Mouse (Mus musculus): ENCODE data around the gene Ubxn11. TPM values are rescaled to one million over a fixed set of nuclear protein-coding genes. Genes with fewer than 3 reads are reported as not detected.

Ubxn11 gene
- polyA plus RNA-seq, 1 experiment from 2014 or later = 5.8 TPM

DNA sequence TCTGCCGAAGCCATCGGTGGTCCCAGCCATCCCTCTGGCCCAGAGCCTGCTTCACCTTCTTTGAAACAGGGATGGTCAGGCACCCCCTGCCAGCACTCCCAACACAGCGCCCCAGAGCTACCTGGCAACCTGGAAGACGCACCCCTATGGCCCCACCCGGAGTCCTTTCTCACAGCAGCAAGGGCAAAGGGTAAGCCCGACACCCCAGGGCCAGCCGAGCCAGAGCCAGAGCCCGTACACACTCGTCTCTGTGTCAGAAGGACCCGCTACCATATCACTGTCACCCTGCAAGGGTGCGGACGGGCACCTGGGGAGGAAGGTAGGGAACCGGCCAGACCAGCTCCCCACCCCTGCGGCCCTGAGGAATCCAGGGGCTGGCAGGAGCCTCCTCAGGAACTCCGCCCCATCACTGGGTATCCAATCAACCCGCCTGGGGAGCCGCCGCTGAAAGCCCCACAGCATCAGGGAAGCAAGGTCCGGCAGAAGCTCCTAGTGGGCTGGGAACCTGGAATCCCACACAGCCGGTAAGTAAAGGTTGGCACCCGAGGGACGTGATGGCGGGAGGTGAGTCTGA is 36.9 kb upstream of the Ubxn11 start:
- no peak overlapping the region for H3K4me3 ChIP-seq (ENCODE audit: low read depth, low read length)
- no peaks in the 10 kb centered on the region for H3K9me3 ChIP-seq (ENCODE audit: control insufficient read depth, low read length)
- no peak overlapping the region for H3K9ac ChIP-seq (ENCODE audit: low read depth, low read length)
- no peak for ATAC-seq (ENCODE audit: low FRiP score)
- no peaks in the 10 kb centered on the region for H3K36me3 ChIP-seq (ENCODE audit: control insufficient read depth, insufficient read depth, low read length)
- H3K27ac ChIP-seq (ENCODE audit: low read depth, low read length) = no peak overlapping the region
- H3K4me2 ChIP-seq (replicated peaks; ENCODE audit: low read depth, low read length) = no peak overlapping the region
- H3K4me1 ChIP-seq (replicated peaks; ENCODE audit: control insufficient read depth, insufficient read depth, low read length) = no peaks in the 10 kb centered on the region
- H3K27me3 ChIP-seq (ENCODE audit: control insufficient read depth, insufficient read depth, low read length) = peaks cover 6% of the 10 kb centered on the region
- no peak for DNase-seq (ENCODE audit: low spot score)
- WGBS = 22% methylated on average over 23 of the region's 23 CpGs

DNA sequence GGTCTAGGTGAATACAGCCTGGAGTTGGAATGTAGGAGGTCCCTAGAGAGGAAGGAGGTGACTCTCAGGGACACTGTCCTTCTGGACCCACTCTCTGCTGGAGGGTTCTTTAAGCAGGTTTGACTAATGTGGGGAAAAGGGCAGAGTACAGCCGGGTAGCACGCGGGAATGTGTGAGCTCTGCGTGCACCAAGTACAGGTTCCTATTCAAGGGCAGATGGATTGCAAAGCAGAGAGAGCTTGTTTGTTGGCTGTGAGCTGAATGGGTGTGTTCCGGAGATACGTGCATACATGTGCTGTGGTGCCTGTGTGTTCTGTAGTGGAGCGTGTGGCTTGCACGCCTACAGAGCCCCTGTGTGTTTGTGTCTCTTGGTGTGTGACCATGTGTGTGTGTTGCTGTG is 35.0 kb upstream of the Ubxn11 start:
- WGBS = 90% methylated on average over 8 of the region's 8 CpGs
- Histone ChIP-seq H3K36me3 (ENCODE audit: control insufficient read depth, insufficient read depth, low read length) (no peaks in the 10 kb centered on the region), H3K27ac (ENCODE audit: low read depth, low read length) (no peak overlapping the region), H3K4me2 (replicated peaks; ENCODE audit: low read depth, low read length) (no peak overlapping the region), H3K27me3 (ENCODE audit: control insufficient read depth, insufficient read depth, low read length) (peaks cover 6% of the 10 kb centered on the region), H3K9me3 (ENCODE audit: control insufficient read depth, low read length) (no peaks in the 10 kb centered on the region), H3K4me3 (ENCODE audit: low read depth, low read length) (no peak overlapping the region), H3K4me1 (replicated peaks; ENCODE audit: control insufficient read depth, insufficient read depth, low read length) (no peaks in the 10 kb centered on the region), H3K9ac (ENCODE audit: low read depth, low read length) (no peak overlapping the region)
- DNase-seq (ENCODE audit: low spot score) = no peak
- ATAC-seq (ENCODE audit: low FRiP score) = no peak

DNA sequence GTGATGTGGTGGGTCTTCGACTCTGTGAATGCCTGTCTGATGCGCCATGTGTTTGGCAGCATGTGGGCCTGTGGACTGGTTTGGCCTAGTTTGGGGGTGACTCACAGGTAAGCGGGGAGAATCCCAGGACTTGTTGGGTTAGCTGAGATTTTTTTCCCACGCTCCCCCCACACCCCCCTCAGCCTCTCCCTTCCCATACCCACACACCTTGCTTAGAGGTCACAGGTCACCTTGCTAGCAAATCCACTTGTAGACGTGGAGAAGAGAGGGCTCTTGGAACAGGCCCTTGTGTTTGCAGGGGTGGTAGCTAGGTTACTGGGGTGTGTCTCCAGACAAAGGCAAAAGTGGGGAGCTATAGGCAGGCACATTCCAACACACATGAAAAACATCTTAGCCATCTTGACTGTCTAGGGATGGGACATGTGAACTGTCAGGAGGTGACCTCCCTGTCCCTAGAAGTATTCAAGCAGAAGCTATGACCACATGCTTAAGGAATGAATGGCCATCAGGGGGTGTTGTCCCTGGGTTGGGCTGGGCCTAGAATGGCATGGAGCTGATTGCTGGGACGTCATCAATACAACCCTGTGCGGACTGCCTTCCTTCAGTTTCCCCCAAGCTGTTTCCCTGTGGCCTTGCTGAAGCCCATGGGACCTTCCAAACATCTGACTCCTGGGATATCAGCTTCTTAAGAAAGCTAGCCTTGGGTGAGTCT is 34.4 kb upstream of the Ubxn11 start:
- ATAC-seq (ENCODE audit: low FRiP score) = no peak
- no peak overlapping the region for H3K27ac ChIP-seq (ENCODE audit: low read depth, low read length)
- no peaks in the 10 kb centered on the region for H3K4me1 ChIP-seq (replicated peaks; ENCODE audit: control insufficient read depth, insufficient read depth, low read length)
- no peaks in the 10 kb centered on the region for H3K9me3 ChIP-seq (ENCODE audit: control insufficient read depth, low read length)
- WGBS = 84% methylated on average over 7 of the region's 7 CpGs
- no peak for DNase-seq (ENCODE audit: low spot score)
- H3K36me3 ChIP-seq (ENCODE audit: control insufficient read depth, insufficient read depth, low read length) = no peaks in the 10 kb centered on the region
- no peak overlapping the region for H3K4me2 ChIP-seq (replicated peaks; ENCODE audit: low read depth, low read length)
- H3K9ac ChIP-seq (ENCODE audit: low read depth, low read length) = no peak overlapping the region
- H3K27me3 ChIP-seq (ENCODE audit: control insufficient read depth, insufficient read depth, low read length) = peaks cover 6% of the 10 kb centered on the region
- no peak overlapping the region for H3K4me3 ChIP-seq (ENCODE audit: low read depth, low read length)

DNA sequence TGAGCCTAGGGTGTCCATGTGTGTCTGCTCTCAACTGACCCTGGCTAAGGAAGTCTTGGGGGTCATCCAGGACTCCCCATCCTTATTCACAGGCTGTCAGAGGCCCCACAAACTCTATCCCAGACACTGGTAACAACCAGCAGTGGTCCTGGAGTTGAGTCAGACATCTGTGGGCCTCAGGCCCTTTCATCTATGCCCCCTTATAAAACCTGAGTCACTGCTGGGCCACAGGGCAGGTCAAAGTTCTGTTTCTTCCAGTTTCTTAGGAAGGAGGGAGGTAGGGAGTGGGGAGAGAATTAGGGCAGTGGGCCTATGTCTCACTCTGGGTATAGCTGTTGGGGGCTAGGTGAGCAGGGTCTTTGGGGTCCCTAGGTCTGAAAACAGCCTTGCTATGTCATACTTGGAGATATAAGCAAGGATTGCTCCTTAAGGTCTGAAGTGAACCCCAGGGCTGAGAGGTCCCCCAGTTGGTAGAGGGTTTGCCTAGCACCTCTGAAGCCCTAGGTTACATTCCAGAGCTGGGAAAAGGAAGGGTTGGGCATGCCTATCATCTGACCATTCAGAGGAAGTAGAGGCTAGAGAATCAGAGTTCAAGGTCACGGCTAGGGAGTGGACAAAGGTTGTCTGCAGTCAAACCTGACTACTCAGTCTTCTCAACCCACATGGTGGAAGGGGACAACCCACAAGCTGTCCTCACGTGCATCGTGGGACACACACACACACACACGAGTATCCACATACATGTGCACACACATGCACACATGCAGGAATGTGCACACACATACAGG is 33.4 kb upstream of the Ubxn11 start:
- DNase-seq (ENCODE audit: low spot score) = no peak
- Histone ChIP-seq H3K4me1 (replicated peaks; ENCODE audit: control insufficient read depth, insufficient read depth, low read length) (no peaks in the 10 kb centered on the region), H3K4me3 (ENCODE audit: low read depth, low read length) (no peak overlapping the region), H3K9ac (ENCODE audit: low read depth, low read length) (no peak overlapping the region), H3K27me3 (ENCODE audit: control insufficient read depth, insufficient read depth, low read length) (peaks cover 6% of the 10 kb centered on the region), H3K4me2 (replicated peaks; ENCODE audit: low read depth, low read length) (no peak overlapping the region), H3K27ac (ENCODE audit: low read depth, low read length) (no peak overlapping the region), H3K9me3 (ENCODE audit: control insufficient read depth, low read length) (no peaks in the 10 kb centered on the region), H3K36me3 (ENCODE audit: control insufficient read depth, insufficient read depth, low read length) (no peaks in the 10 kb centered on the region)
- ATAC-seq (ENCODE audit: low FRiP score) = no peak
- WGBS = 83% methylated on average over 4 of the region's 4 CpGs

DNA sequence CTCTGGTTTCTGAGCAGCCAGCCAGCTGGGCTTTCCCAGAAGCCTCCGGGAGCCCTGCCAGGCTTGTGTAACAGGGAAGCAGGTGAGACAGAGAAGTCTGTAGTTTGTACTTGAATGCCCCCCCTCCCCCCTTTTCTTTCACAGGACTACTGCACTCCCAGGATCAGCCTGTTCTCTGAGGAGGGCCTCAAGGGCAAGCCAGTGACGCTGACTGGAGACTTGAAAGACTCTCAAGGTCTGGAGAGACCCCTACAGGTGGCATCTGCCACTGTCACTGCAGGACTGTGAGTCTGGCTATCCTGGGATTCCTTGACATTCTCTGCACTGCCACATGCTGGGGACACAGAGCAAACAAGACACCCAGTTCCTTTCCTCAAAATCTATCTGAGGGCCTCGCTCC is 23.7 kb upstream of the Ubxn11 start:
- Histone ChIP-seq H3K4me2 (replicated peaks; ENCODE audit: low read depth, low read length) (no peak overlapping the region), H3K27ac (ENCODE audit: low read depth, low read length) (no peak overlapping the region), H3K4me1 (replicated peaks; ENCODE audit: control insufficient read depth, insufficient read depth, low read length) (peaks cover 10% of the 10 kb centered on the region), H3K4me3 (ENCODE audit: low read depth, low read length) (no peak overlapping the region), H3K9ac (ENCODE audit: low read depth, low read length) (no peak overlapping the region), H3K27me3 (ENCODE audit: control insufficient read depth, insufficient read depth, low read length) (peaks cover 12% of the 10 kb centered on the region), H3K9me3 (ENCODE audit: control insufficient read depth, low read length) (no peaks in the 10 kb centered on the region), H3K36me3 (ENCODE audit: control insufficient read depth, insufficient read depth, low read length) (no peaks in the 10 kb centered on the region)
- WGBS = 22% methylated on average over 3 of the region's 3 CpGs
- ATAC-seq (ENCODE audit: low FRiP score) = no peak
- DNase-seq (ENCODE audit: low spot score) = peak; percentile 69

DNA sequence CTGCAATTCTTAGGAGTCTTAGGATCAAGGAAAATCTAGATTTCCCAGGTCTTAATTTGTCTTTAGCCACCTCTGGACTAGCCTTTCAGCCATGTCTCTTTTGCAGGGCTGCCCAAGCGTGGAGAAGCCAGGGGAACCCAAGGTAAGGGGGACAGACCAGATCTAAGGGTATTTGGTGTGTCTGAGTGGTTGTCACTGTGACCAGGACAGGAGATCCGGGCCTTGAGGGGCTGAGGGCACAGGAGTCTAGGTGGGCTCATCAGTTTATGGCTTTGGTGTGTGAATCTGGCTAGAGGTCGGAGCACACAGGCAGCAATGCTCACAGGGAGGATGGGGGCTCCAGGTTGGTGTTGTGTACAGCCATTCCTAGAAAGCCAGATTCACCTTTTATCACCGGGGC is 21.7 kb upstream of the Ubxn11 start:
- no peak overlapping the region for H3K9ac ChIP-seq (ENCODE audit: low read depth, low read length)
- H3K4me3 ChIP-seq (ENCODE audit: low read depth, low read length) = no peak overlapping the region
- no peak overlapping the region for H3K27ac ChIP-seq (ENCODE audit: low read depth, low read length)
- no peaks in the 10 kb centered on the region for H3K9me3 ChIP-seq (ENCODE audit: control insufficient read depth, low read length)
- no peak overlapping the region for H3K4me2 ChIP-seq (replicated peaks; ENCODE audit: low read depth, low read length)
- ATAC-seq (ENCODE audit: low FRiP score) (no peak), DNase-seq (ENCODE audit: low spot score) (no peak)
- peaks cover 12% of the 10 kb centered on the region for H3K27me3 ChIP-seq (ENCODE audit: control insufficient read depth, insufficient read depth, low read length)
- no peaks in the 10 kb centered on the region for H3K36me3 ChIP-seq (ENCODE audit: control insufficient read depth, insufficient read depth, low read length)
- 91% methylated on average over 4 of the region's 4 CpGs for WGBS
- peaks cover 10% of the 10 kb centered on the region for H3K4me1 ChIP-seq (replicated peaks; ENCODE audit: control insufficient read depth, insufficient read depth, low read length)

DNA sequence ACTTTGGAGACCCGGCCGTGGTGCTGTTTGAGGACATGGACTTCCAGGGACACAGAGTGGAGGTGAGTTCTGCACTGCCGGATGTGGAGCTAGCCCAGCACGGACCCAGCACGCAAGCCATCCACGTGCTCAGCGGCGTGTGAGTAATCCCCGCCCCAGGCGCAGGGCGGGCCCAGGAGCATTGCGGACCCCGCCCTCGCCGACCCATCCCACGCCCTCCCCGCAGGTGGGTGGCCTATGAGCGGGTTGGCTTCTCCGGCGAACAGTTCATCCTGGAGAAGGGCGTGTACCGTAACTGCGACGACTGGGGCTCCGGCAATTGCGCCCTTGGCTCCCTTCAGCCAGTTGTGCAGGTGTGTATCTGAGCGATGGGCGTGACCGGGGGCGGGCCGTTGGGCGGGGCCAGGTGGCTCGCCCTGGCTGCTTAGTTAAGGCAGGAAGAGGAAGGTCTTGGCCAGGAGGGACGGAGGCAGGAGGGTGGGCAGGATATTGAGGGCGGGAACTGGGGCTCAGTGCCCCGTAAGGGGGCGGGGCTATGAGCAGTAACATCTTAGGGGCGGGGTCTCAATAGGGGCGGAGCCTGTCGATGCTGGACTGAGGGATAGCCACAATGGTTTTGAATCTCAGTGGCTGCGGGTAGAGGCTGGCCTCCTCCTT is 20.5 kb upstream of the Ubxn11 start:
- Histone ChIP-seq H3K4me1 (replicated peaks; ENCODE audit: control insufficient read depth, insufficient read depth, low read length) (peaks cover 10% of the 10 kb centered on the region), H3K4me2 (replicated peaks; ENCODE audit: low read depth, low read length) (peak overlapping the region; percentile 78), H3K9me3 (ENCODE audit: control insufficient read depth, low read length) (no peaks in the 10 kb centered on the region), H3K27ac (ENCODE audit: low read depth, low read length) (no peak overlapping the region), H3K4me3 (ENCODE audit: low read depth, low read length) (peak overlapping the region; percentile 41), H3K36me3 (ENCODE audit: control insufficient read depth, insufficient read depth, low read length) (no peaks in the 10 kb centered on the region), H3K27me3 (ENCODE audit: control insufficient read depth, insufficient read depth, low read length) (peaks cover 12% of the 10 kb centered on the region), H3K9ac (ENCODE audit: low read depth, low read length) (0 out of 2 replicates have a peak overlapping the region, but pooled peaks have one; percentile 19)
- WGBS = 0% methylated on average over 41 of the region's 41 CpGs
- DNase-seq (ENCODE audit: low spot score) (peak; percentile 79), ATAC-seq (ENCODE audit: low FRiP score) (peak; percentile 64)

GRCm38 (mm10) chr4:134082460-134082859 is 19.9 kb upstream of the Ubxn11 start:
- Histone ChIP-seq H3K9ac (ENCODE audit: low read depth, low read length) (no peak overlapping the region), H3K27me3 (ENCODE audit: control insufficient read depth, insufficient read depth, low read length) (peaks cover 12% of the 10 kb centered on the region), H3K36me3 (ENCODE audit: control insufficient read depth, insufficient read depth, low read length) (no peaks in the 10 kb centered on the region), H3K4me2 (replicated peaks; ENCODE audit: low read depth, low read length) (peak overlapping the region; percentile 78), H3K4me3 (ENCODE audit: low read depth, low read length) (peak overlapping the region; percentile 41), H3K9me3 (ENCODE audit: control insufficient read depth, low read length) (no peaks in the 10 kb centered on the region), H3K27ac (ENCODE audit: low read depth, low read length) (no peak overlapping the region), H3K4me1 (replicated peaks; ENCODE audit: control insufficient read depth, insufficient read depth, low read length) (peaks cover 10% of the 10 kb centered on the region)
- DNase-seq (ENCODE audit: low spot score) (no peak), ATAC-seq (ENCODE audit: low FRiP score) (no peak)
- 11% methylated on average over 7 of the region's 7 CpGs for WGBS
